Mouse (Mus musculus) adrenal gland, adult 18-20 months (tissue): Measurements from ENCODE around the gene Cenpo. TPM values are rescaled to one million over a fixed set of nuclear protein-coding genes. Genes with fewer than 3 reads are reported as not detected.

Source experiments
- DNase-seq, 2 experiments: peaks; one replicate each; pipeline ENCODE4 v3.0.0; 2021 to 2022; ENCODE audit warnings: low spot score in 2 of 2
- total RNA-seq, 2 experiments: library from RNA; stranded (reverse); gene quantifications; 1 replicate in 1 of 2; 2 replicates in 1 of 2; pipeline ENCODE4 v1.2.3; 2021

Gene Cenpo
- total RNA-seq, 2 experiments from 2014 or later = 6.8 to 8.9 TPM

DNA sequence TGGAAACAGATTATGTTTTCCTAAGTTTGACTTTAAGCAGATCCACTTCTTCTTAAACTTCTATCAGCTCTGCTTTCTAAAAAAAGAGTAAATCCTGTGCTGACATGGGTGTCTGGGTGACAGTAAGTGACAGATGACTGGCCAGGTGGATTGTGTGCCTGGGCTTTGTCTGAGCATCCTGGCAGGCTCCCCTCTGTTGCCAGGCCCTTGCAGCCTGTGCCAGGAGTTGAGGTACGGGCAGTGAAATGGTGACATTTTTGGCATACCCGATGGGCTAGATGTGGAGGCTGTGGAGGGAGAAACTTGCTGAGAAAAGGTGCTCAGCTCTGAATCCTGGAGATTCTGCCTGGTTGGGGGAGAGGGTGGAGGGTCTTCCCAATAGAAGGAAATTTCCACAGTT lies 76.6 kb downstream of the Cenpo start:
- no peak for DNase-seq

DNA sequence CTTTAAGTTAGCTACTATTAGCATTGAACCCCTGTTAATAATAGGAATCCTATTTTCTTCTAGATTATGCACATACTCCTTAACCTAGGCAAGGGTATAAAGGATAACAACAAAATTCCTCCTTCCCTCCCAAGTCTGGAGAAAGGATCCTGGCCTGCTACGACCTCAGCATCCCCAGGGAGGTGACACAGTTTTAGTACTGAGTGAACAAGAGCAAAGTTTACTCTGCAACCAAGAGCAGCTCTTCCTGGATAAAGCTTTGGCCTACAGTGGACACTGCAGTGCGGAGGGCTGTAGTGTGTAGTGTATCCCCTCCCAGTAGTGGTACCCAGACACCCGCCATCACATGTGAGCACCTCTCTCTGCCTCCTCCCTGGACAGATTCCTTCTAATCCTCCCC lies 82.1 kb downstream of the Cenpo start:
- no peak for DNase-seq

DNA sequence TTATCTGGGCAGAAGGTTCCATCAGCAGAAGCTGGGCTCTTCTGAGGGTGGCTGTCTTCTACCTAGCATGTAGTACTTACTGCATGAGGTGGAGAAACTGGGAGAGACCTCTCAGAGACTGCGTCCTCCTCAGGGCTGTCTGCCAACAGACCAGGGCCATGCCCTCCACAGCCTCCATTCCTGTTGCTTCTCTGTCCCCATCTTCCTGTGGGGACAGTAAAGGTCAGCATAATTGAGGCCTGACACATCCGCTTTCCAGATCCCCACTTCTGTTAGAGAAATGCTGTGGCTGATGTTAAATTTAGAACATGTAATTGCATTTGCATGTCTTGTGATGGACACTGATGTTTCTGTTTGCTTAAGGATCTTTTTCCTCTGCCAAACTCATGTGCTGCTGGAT lies 83.2 kb downstream of the Cenpo start:
- DNase-seq = no peak

Other genes with a start within 250 kb of the Cenpo start
- gene Efr3b, start 195.4 kb downstream of the Cenpo start, total RNA-seq = 1 to 10 TPM; 2.7 to 7.0 TPM
- 1 to 10 TPM; 4.8 to 6.0 TPM for gene Dnajc27, start 151.7 kb downstream of the Cenpo start, total RNA-seq
- gene Adcy3, start 101.2 kb downstream of the Cenpo start, total RNA-seq = 10 to 100 TPM; 56.6 to 57.9 TPM
- gene Ptrhd1, start 267 bp downstream of the Cenpo start, total RNA-seq = 1 to 10 TPM; 7.8 to 8.0 TPM
- gene Ncoa1, start 242.9 kb upstream of the Cenpo start, total RNA-seq = 10 to 100 TPM; 34.8 to 36.2 TPM